Mouse (Mus musculus) intestine, embryonic 14.5 days (tissue): ENCODE measurements around the gene Gba. TPM values are rescaled to one million over a fixed set of nuclear protein-coding genes. Genes with fewer than 3 reads are reported as not detected.

Source experiments
- microRNA counts: library from miRNA; unstranded; fragments of <30 nt; microRNA quantifications from one replicate; lab custom pipeline; 2016
- microRNA-seq: library from miRNA; unstranded; fragments of <30 nt; microRNA quantifications from one replicate; pipeline ENCODE4, GENCODE M21; 2016
- polyA plus RNA-seq: library from polyadenylated mRNA; unstranded; fragments of >200 nt; fragmentation: Nextera tagmentation; extraction: Ambion mirVana; gene quantifications from 2 replicates; pipeline ENCODE4 v1.2.1, GENCODE M21; 2014

Gba gene
- polyA plus RNA-seq, 1 experiment from 2014 or later: 39.2 TPM

MicroRNA genes within 50 kb of the gene (microRNA counts, 519-probe panel; counts per million panel counts)
- microRNA mmu-miR-92b (lab: Ali Mortazavi, UCI): not detected

Small RNA genes within 50 kb of the gene (microRNA-seq; reads per million reads assigned to microRNA genes)
- gene Mir92b: 109 reads per million, percentile 59 among the genes with 10 or more reads in this experiment

Other genes starting within 250 kb of the Gba start
- 18.7 and 22.2 TPM in 2 replicates for gene Rusc1, start 109.6 kb upstream of the Gba start, polyA plus RNA-seq
- 0.20 TPM in 1 of 2 replicates, not detected in the other for gene Gm43738, start 101.8 kb upstream of the Gba start, polyA plus RNA-seq
- gene Fdps, start 101.0 kb upstream of the Gba start, polyA plus RNA-seq: 352 and 412 TPM in 2 replicates
- gene Pklr, start 66.8 kb upstream of the Gba start, polyA plus RNA-seq: 13.3 and 15.8 TPM in 2 replicates
- gene Hcn3, start 42.7 kb upstream of the Gba start, polyA plus RNA-seq: 1.8 and 2.5 TPM in 2 replicates
- gene Clk2, start 38.1 kb upstream of the Gba start, polyA plus RNA-seq: 24.9 and 25.3 TPM in 2 replicates
- gene Scamp3, start 25.5 kb upstream of the Gba start, polyA plus RNA-seq: 98.1 and 101 TPM in 2 replicates
- gene Fam189b, start 19.8 kb upstream of the Gba start, polyA plus RNA-seq: 27.6 and 29.3 TPM in 2 replicates
- gene Thbs3, start 12.3 kb downstream of the Gba start, polyA plus RNA-seq: 19.2 and 19.4 TPM in 2 replicates
- gene Mtx1, start 24.2 kb downstream of the Gba start, polyA plus RNA-seq: 214 and 216 TPM in 2 replicates
- 4.2 and 10.3 TPM in 2 replicates for gene Muc1, start 26.1 kb downstream of the Gba start, polyA plus RNA-seq
- 331 and 346 TPM in 2 replicates for gene Krtcap2, start 43.0 kb downstream of the Gba start, polyA plus RNA-seq
- 3.3 and 3.5 TPM in 2 replicates for gene Trim46, start 43.4 kb downstream of the Gba start, polyA plus RNA-seq
- 143 and 188 TPM in 2 replicates for gene Dpm3, start 56.4 kb downstream of the Gba start, polyA plus RNA-seq
- gene Slc50a1, start 67.6 kb downstream of the Gba start, polyA plus RNA-seq: 64.7 and 66.5 TPM in 2 replicates
- 46.2 and 46.6 TPM in 2 replicates for gene Efna1, start 78.2 kb downstream of the Gba start, polyA plus RNA-seq
- gene Efna3, start 120.0 kb downstream of the Gba start, polyA plus RNA-seq: 13.2 and 15.3 TPM in 2 replicates
- gene Efna4, start 135.1 kb downstream of the Gba start, polyA plus RNA-seq: 20.6 and 22.2 TPM in 2 replicates
- 30.4 and 31.0 TPM in 2 replicates for gene Adam15, start 147.1 kb downstream of the Gba start, polyA plus RNA-seq
- 0.35 and 0.40 TPM in 2 replicates for gene Dcst2, start 159.0 kb downstream of the Gba start, polyA plus RNA-seq
- gene Dcst1, start 162.3 kb downstream of the Gba start, polyA plus RNA-seq: 0.15 and 0.34 TPM in 2 replicates
- 4.7 and 5.3 TPM in 2 replicates for gene Zbtb7b, start 191.8 kb downstream of the Gba start, polyA plus RNA-seq
- not detected in 2 replicates for gene Lenep, start 199.9 kb downstream of the Gba start, polyA plus RNA-seq
- 28.3 and 28.7 TPM in 2 replicates for gene Flad1, start 208.9 kb downstream of the Gba start, polyA plus RNA-seq
- 510 and 525 TPM in 2 replicates for gene Cks1b, start 215.5 kb downstream of the Gba start, polyA plus RNA-seq
- 65.1 and 71.4 TPM in 2 replicates for gene Shc1, start 215.5 kb downstream of the Gba start, polyA plus RNA-seq
- gene Pygo2, start 227.3 kb downstream of the Gba start, polyA plus RNA-seq: 40.8 and 45.5 TPM in 2 replicates
- gene Pbxip1, start 233.8 kb downstream of the Gba start, polyA plus RNA-seq: 18.8 and 20.3 TPM in 2 replicates